Mouse (Mus musculus) midbrain, embryonic 12.5 days (tissue): Measurements from ENCODE around the gene Cbarp. TPM values are rescaled to one million over a fixed set of nuclear protein-coding genes. Genes with fewer than 3 reads are reported as not detected.

Experiments
- ATAC-seq: fragments of 200-750 bp; cut with Nextera tagmentation; 2 replicates; pipeline ENCODE4 v1.8.0; 2017; ENCODE audit warnings: low read depth, moderate TSS enrichment, moderate library complexity; ENCODE audit not compliant: low FRiP score
- H3K27ac ChIP-seq: fragments of 300-500 bp; sonication (generic); replicated peaks from 2 replicates; pipeline ENCODE4 v1.5.1; 2016; ENCODE audit warnings: mild to moderate bottlenecking
- H3K27me3 ChIP-seq: fragments of 300-500 bp; sonication (generic); 2 replicates; pipeline ENCODE4 v1.6.1; 2016; ENCODE audit warnings: mild to moderate bottlenecking
- H3K36me3 ChIP-seq: fragments of 300-500 bp; sonication (generic); 2 replicates; pipeline ENCODE4 v1.6.1; 2016
- H3K4me1 ChIP-seq: fragments of 300-500 bp; sonication (generic); 2 replicates; pipeline ENCODE4 v1.6.1; 2016
- H3K4me2 ChIP-seq: fragments of 300-500 bp; sonication (generic); replicated peaks from 2 replicates; pipeline ENCODE4 v1.6.1; 2016; ENCODE audit warnings: mild to moderate bottlenecking, moderate library complexity
- H3K4me3 ChIP-seq: fragments of 300-500 bp; sonication (generic); 2 replicates; pipeline ENCODE4 v1.5.1; 2016; ENCODE audit warnings: mild to moderate bottlenecking
- H3K9ac ChIP-seq: fragments of 300-500 bp; sonication (generic); replicated peaks from 2 replicates; pipeline ENCODE4 v1.6.1; 2016; ENCODE audit warnings: mild to moderate bottlenecking, moderate library complexity
- H3K9me3 ChIP-seq: fragments of 300-500 bp; sonication (generic); 2 replicates; pipeline ENCODE4 v1.6.1; 2016; ENCODE audit warnings: mild to moderate bottlenecking
- WGBS: fragments of 180-500 bp; shearing (Covaris S2); methylation state at CpG from one replicate; pipeline ENCODE4 v1.1.7; 2016; 5-methylcytosine and 5-hydroxymethylcytosine counted together
- polyA plus RNA-seq: library from polyadenylated mRNA; unstranded; fragments of >200 nt; fragmentation: Nextera tagmentation; extraction: Ambion mirVana; gene quantifications from 2 replicates; pipeline ENCODE4 v1.2.1, GENCODE M21; 2016

Gene Cbarp
- polyA plus RNA-seq, 1 experiment from 2014 or later = 19.3 TPM

GRCm38 (mm10) chr10:80147146-80147718, 6.6 kb upstream of the Cbarp start:
- Histone ChIP-seq H3K9ac (peak overlapping the region; percentile 89; the same call in 1 of the 2 replicates), H3K9me3 (no peaks in the 10 kb centered on the region), H3K27ac (peak overlapping the region; percentile 98), H3K4me1 (peaks cover 49% of the 10 kb centered on the region), H3K4me2 (peak overlapping the region; percentile 96), H3K4me3 (peak overlapping the region; percentile 100), H3K36me3 (peaks cover 42% of the 10 kb centered on the region), H3K27me3 (no peaks in the 10 kb centered on the region)
- ATAC-seq = no peak
- WGBS = 77% methylated on average over 5 of the region's 5 CpGs

GRCm38 (mm10) chr10:80146568-80147011, 6.0 kb upstream of the Cbarp start:
- H3K4me3 ChIP-seq = 0 out of 2 replicates have a peak overlapping the region, but pooled peaks have one; percentile 100
- peak overlapping the region; percentile 98; the same call in 1 of the 2 replicates for H3K27ac ChIP-seq
- WGBS = 75% methylated on average over 4 of the region's 4 CpGs
- no peaks in the 10 kb centered on the region for H3K27me3 ChIP-seq
- H3K9ac ChIP-seq = 0 out of 2 replicates have a peak overlapping the region, but pooled peaks have one; percentile 12
- H3K4me2 ChIP-seq = no peak overlapping the region
- H3K4me1 ChIP-seq = peaks cover 50% of the 10 kb centered on the region
- no peaks in the 10 kb centered on the region for H3K9me3 ChIP-seq
- peaks cover 36% of the 10 kb centered on the region for H3K36me3 ChIP-seq
- ATAC-seq = no peak

GRCm38 (mm10) chr10:80145896-80146295, 5.3 kb upstream of the Cbarp start:
- Histone ChIP-seq H3K4me2 (0 out of 2 replicates have a peak overlapping the region, but pooled peaks have one; percentile 17), H3K4me1 (peaks cover 55% of the 10 kb centered on the region), H3K9me3 (no peaks in the 10 kb centered on the region), H3K4me3 (0 out of 2 replicates have a peak overlapping the region, but pooled peaks have one; percentile 4), H3K27me3 (no peaks in the 10 kb centered on the region), H3K27ac (0 out of 2 replicates have a peak overlapping the region, but pooled peaks have one; percentile 20), H3K9ac (no peak overlapping the region), H3K36me3 (peaks cover 29% of the 10 kb centered on the region)
- no peak for ATAC-seq
- WGBS = 87% methylated on average over 6 of the region's 6 CpGs

GRCm38 (mm10) chr10:80144864-80145838, 4.5 kb upstream of the Cbarp start:
- H3K27me3 ChIP-seq = no peaks in the 10 kb centered on the region
- H3K9me3 ChIP-seq = no peaks in the 10 kb centered on the region
- peaks cover 29% of the 10 kb centered on the region for H3K36me3 ChIP-seq
- no peak for ATAC-seq
- 78% methylated on average over 20 of the region's 20 CpGs for WGBS
- 0 out of 2 replicates have a peak overlapping the region, but pooled peaks have one; percentile 4 for H3K4me3 ChIP-seq
- 0 out of 2 replicates have a peak overlapping the region, but pooled peaks have one; percentile 17 for H3K4me2 ChIP-seq
- H3K4me1 ChIP-seq = peaks cover 61% of the 10 kb centered on the region
- 0 out of 2 replicates have a peak overlapping the region, but pooled peaks have one; percentile 20 for H3K27ac ChIP-seq
- no peak overlapping the region for H3K9ac ChIP-seq

GRCm38 (mm10) chr10:80144159-80144558, 3.5 kb upstream of the Cbarp start:
- Histone ChIP-seq H3K9ac (no peak overlapping the region), H3K27ac (no peak overlapping the region), H3K4me1 (peaks cover 66% of the 10 kb centered on the region), H3K4me3 (no peak overlapping the region), H3K27me3 (peaks cover 5% of the 10 kb centered on the region; the same call in 1 of the 2 replicates), H3K4me2 (no peak overlapping the region), H3K36me3 (peaks cover 29% of the 10 kb centered on the region), H3K9me3 (no peaks in the 10 kb centered on the region)
- 94% methylated on average over 12 of the region's 12 CpGs for WGBS
- ATAC-seq = no peak

- Histone ChIP-seq H3K9ac (no peak overlapping the region), H3K4me1 (peaks cover 68% of the 10 kb centered on the region), H3K4me2 (0 out of 2 replicates have a peak overlapping the region, but pooled peaks have one; percentile 4), H3K9me3 (no peaks in the 10 kb centered on the region), H3K27ac (no peak overlapping the region), H3K36me3 (peaks cover 29% of the 10 kb centered on the region), H3K27me3 (peaks cover 6% of the 10 kb centered on the region), H3K4me3 (no peak overlapping the region)
- ATAC-seq = no peak
- 94% methylated on average over 7 of the region's 7 CpGs for WGBS
Observed at GRCm38 (mm10) chr10:80143664-80144063, 3.0 kb upstream of the Cbarp start.

GRCm38 (mm10) chr10:80142530-80142925, 1.9 kb upstream of the Cbarp start:
- no peaks in the 10 kb centered on the region for H3K9me3 ChIP-seq
- 0% methylated on average over 15 of the region's 15 CpGs for WGBS
- peaks cover 29% of the 10 kb centered on the region for H3K36me3 ChIP-seq
- peak overlapping the region; percentile 81 for H3K4me2 ChIP-seq
- H3K9ac ChIP-seq = peak overlapping the region; percentile 91
- ATAC-seq = peak; percentile 3; the same call in 1 of the 2 replicates
- peaks cover 75% of the 10 kb centered on the region for H3K4me1 ChIP-seq
- H3K27me3 ChIP-seq = peaks cover 7% of the 10 kb centered on the region
- peak overlapping the region; percentile 73 for H3K4me3 ChIP-seq
- H3K27ac ChIP-seq = peak overlapping the region; percentile 84

GRCm38 (mm10) chr10:80141786-80142529, 1.3 kb upstream of the Cbarp start:
- peak; percentile 83 for ATAC-seq
- 2% methylated on average over 43 of the region's 43 CpGs for WGBS
- peaks cover 29% of the 10 kb centered on the region for H3K36me3 ChIP-seq

GRCm38 (mm10) chr10:80141243-80141642, 608 bp upstream of the Cbarp start:
- H3K9ac ChIP-seq = peak overlapping the region; percentile 32; the same call in 1 of the 2 replicates
- H3K4me3 ChIP-seq = peak overlapping the region; percentile 73
- peak; percentile 50 for ATAC-seq
- peaks cover 28% of the 10 kb centered on the region for H3K36me3 ChIP-seq
- peak overlapping the region; percentile 83 for H3K27ac ChIP-seq
- H3K27me3 ChIP-seq = peaks cover 20% of the 10 kb centered on the region
- under 1% methylated on average over 29 of the region's 29 CpGs for WGBS
- H3K9me3 ChIP-seq = no peaks in the 10 kb centered on the region
- peak overlapping the region; percentile 81 for H3K4me2 ChIP-seq
- H3K4me1 ChIP-seq = peaks cover 77% of the 10 kb centered on the region

More at GRCm38 (mm10) chr10:80141786-80142529, 1.3 kb upstream of the Cbarp start:
- Histone ChIP-seq H3K9me3 (no peaks in the 10 kb centered on the region), H3K9ac (peak overlapping the region; percentile 91), H3K27ac (peak overlapping the region; percentile 84), H3K4me1 (peaks cover 77% of the 10 kb centered on the region), H3K4me2 (peak overlapping the region; percentile 81), H3K4me3 (peak overlapping the region; percentile 73), H3K27me3 (peaks cover 13% of the 10 kb centered on the region)

- Histone ChIP-seq H3K27me3 (peaks cover 31% of the 10 kb centered on the region), H3K4me1 (peaks cover 68% of the 10 kb centered on the region), H3K4me3 (no peak overlapping the region), H3K36me3 (peaks cover 20% of the 10 kb centered on the region), H3K9ac (no peak overlapping the region), H3K4me2 (peak overlapping the region; percentile 95; the same call in 1 of the 2 replicates), H3K9me3 (no peaks in the 10 kb centered on the region), H3K27ac (no peak overlapping the region)
- no peak for ATAC-seq
- 75% methylated on average over 11 of the region's 11 CpGs for WGBS
Observed at GRCm38 (mm10) chr10:80139975-80140665, 515 bp downstream of the Cbarp start.

- Histone ChIP-seq H3K4me2 (peak overlapping the region; percentile 95), H3K9me3 (no peaks in the 10 kb centered on the region)
Observed at GRCm38 (mm10) chr10:80139439-80139775, 1.2 kb downstream of the Cbarp start.

More at GRCm38 (mm10) chr10:80139439-80139775, 1.2 kb downstream of the Cbarp start:
- H3K4me1 ChIP-seq = peaks cover 65% of the 10 kb centered on the region
- peaks cover 18% of the 10 kb centered on the region for H3K36me3 ChIP-seq
- no peak for ATAC-seq
- H3K27me3 ChIP-seq = peaks cover 38% of the 10 kb centered on the region
- peak overlapping the region; percentile 91 for H3K27ac ChIP-seq
- peak overlapping the region; percentile 86 for H3K9ac ChIP-seq
- H3K4me3 ChIP-seq = peak overlapping the region; percentile 66
- 0% methylated on average over 9 of the region's 10 CpGs for WGBS
